Comparison of ENCODE assay signal across 27 mouse cellular contexts in the genomic region with DNA sequence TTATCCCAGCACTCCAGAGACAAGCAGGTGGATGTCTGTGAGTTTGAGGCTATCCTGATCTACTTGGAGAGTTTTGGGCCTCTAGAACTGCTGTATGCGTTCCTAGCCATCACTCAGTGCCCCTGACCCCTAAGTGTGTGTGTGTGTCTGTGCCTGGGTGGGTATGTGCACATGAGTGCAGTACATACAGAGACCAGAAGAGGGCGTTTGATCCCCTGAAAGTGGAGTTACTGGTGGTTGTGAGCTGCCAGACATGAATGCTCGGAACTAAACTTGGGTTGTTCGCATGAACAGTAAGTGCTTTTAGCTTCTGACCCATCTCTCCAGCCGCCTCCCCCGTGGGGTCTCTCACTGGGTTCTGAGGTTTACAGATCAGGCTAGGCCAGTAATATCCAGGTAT. TPM values are rescaled to one million over a fixed set of nuclear protein-coding genes. Genes with fewer than 3 reads are reported as not detected.
DNase-seq lines count a peak whose midpoint lies in the region; ATAC-seq and TF ChIP-seq lines count a peak whose summit lies in the region.
"Had no signal": no experiment of that assay in that cellular context is flagged by ENCODE, and none has a peak within 500 bp of the region (broad histone marks: within the 10 kb centered on the region; RNA-seq: fewer than 3 reads in every experiment).

No protein-coding gene starts in this region.

- no peak for DNase-seq in hindbrain, postnatal 0 days (ENCODE audit: low spot score)
- no peak for DNase-seq in hindbrain, embryonic 11.5 days (ENCODE audit: low spot score)
- DNase-seq in liver, embryonic 14.5 days (ENCODE audit: low read depth in 3 of 3, low spot score in 3 of 3): no peak
- DNase-seq in liver: no peak
- DNase-seq in thymus, postnatal 4 days: peak; percentile 11
- DNase-seq in thymus, adult 2 months: no peak
- DNase-seq in stomach, postnatal 0 days (ENCODE audit: low spot score): no peak
- no peak for DNase-seq in left cerebral cortex, postnatal 25 days (ENCODE audit: low spot score in 2 of 2)
- DNase-seq: adrenal gland, postnatal 14 days; cerebellum, adult 11-12 months; cerebellum, adult 9-10 months; cerebellum, postnatal 25 days; gastrocnemius, postnatal 10 days had no signal

- intact Hi-C loops in left cerebral cortex, postnatal 25 days (cut with DNase I): no loop called here

- H3K4me2 ChIP-seq in hindbrain, postnatal 0 days (ENCODE audit: low read depth, low read length): no peak overlapping the region
- no peak overlapping the region for H3K4me2 ChIP-seq in hindbrain, embryonic 11.5 days (replicated peaks; ENCODE audit: low read depth, low read length)
- no peak overlapping the region for H3K4me2 ChIP-seq in liver, embryonic 14.5 days (ENCODE audit: low read depth)
- no peak overlapping the region for H3K4me2 ChIP-seq in stomach, postnatal 0 days (replicated peaks; ENCODE audit: low read depth)
- H3K4me2 ChIP-seq: embryonic facial prominence, embryonic 12.5 days; forebrain, embryonic 15.5 days; heart, embryonic 12.5 days; hindbrain, embryonic 15.5 days had no signal

- WGBS in hindbrain, postnatal 0 days: 82% methylated on average over 6 of the region's 6 CpGs
- WGBS in hindbrain, embryonic 11.5 days: 79% methylated on average over 6 of the region's 6 CpGs
- WGBS in liver, embryonic 14.5 days (ENCODE audit: insufficient replicate concordance): 62% methylated on average over 6 of the region's 6 CpGs
- 94% methylated on average over 6 of the region's 6 CpGs for WGBS in thymus, adult 2 months
- 80% methylated on average over 6 of the region's 6 CpGs for WGBS in stomach, postnatal 0 days

- ATAC-seq in hindbrain, postnatal 0 days: no peak
- ATAC-seq in hindbrain, embryonic 11.5 days (ENCODE audit: low FRiP score): no peak
- no peak for ATAC-seq in liver, embryonic 14.5 days (ENCODE audit: insufficient read depth)
- ATAC-seq in stomach, postnatal 0 days (ENCODE audit: low FRiP score, low TSS enrichment): no peak
- ATAC-seq: activated CD4-positive, CD25-positive, alpha-beta regulatory T cell, adult 4 months; forebrain, embryonic 15.5 days had no signal

- no peaks in the 10 kb centered on the region for H3K36me3 ChIP-seq in hindbrain, postnatal 0 days (ENCODE audit: insufficient read depth, low read length)
- no peaks in the 10 kb centered on the region for H3K36me3 ChIP-seq in hindbrain, embryonic 11.5 days (ENCODE audit: control insufficient read depth, insufficient read depth, low read length)
- H3K36me3 ChIP-seq in liver, embryonic 14.5 days (replicated peaks; ENCODE audit: control insufficient read depth, insufficient read depth, low read depth): no peaks in the 10 kb centered on the region
- peaks cover 30% of the 10 kb centered on the region for H3K36me3 ChIP-seq in thymus, adult 2 months (ENCODE audit: control insufficient read depth, insufficient read depth, low read length)
- peaks cover 5% of the 10 kb centered on the region; the same call in 1 of the 2 replicates for H3K36me3 ChIP-seq in stomach, postnatal 0 days (ENCODE audit: control insufficient read depth, insufficient read depth, low read length)
- H3K36me3 ChIP-seq: embryonic facial prominence, embryonic 12.5 days; forebrain, embryonic 15.5 days; heart, embryonic 12.5 days; hindbrain, embryonic 10.5 days; hindbrain, embryonic 15.5 days had no signal

- no peaks in the 10 kb centered on the region for H3K27me3 ChIP-seq in hindbrain, postnatal 0 days (ENCODE audit: insufficient read depth, low read length)
- no peaks in the 10 kb centered on the region for H3K27me3 ChIP-seq in hindbrain, embryonic 11.5 days (ENCODE audit: control insufficient read depth, insufficient read depth, low read length)
- no peaks in the 10 kb centered on the region for H3K27me3 ChIP-seq in liver, embryonic 14.5 days (ENCODE audit: control insufficient read depth, insufficient read depth, low read length)
- no peaks in the 10 kb centered on the region for H3K27me3 ChIP-seq in thymus, adult 2 months (ENCODE audit: control insufficient read depth, insufficient read depth, low read length)
- H3K27me3 ChIP-seq in stomach, postnatal 0 days (ENCODE audit: control insufficient read depth, insufficient read depth, low read length): no peaks in the 10 kb centered on the region
- H3K27me3 ChIP-seq: hindbrain, embryonic 15.5 days had no signal

- 0 out of 2 replicates have a peak, but pooled peaks have one; percentile 9 for TF ChIP-seq CTCF in hindbrain, postnatal 0 days (IDR thresholded peaks at IDR 0.05; ENCODE audit: low read depth)
- peak; percentile 42 for TF ChIP-seq CTCF in liver, embryonic 14.5 days (IDR thresholded peaks at IDR 0.05; ENCODE audit: low read depth)
- TF ChIP-seq CTCF in thymus, adult 2 months (IDR thresholded peaks at IDR 0.05; ENCODE audit: borderline replicate concordance, control insufficient read depth, extremely low read depth, insufficient read depth, low read length, poor library complexity): no peak
- TF ChIP-seq CTCF in stomach, postnatal 0 days (IDR thresholded peaks at IDR 0.05; ENCODE audit: low read depth): peak; percentile 40

- no peak for TF ChIP-seq POLR2A in thymus, adult 2 months (IDR thresholded peaks at IDR 0.05; ENCODE audit: control insufficient read depth, extremely low read depth, insufficient read depth, low read length, poor library complexity)

- no peaks in the 10 kb centered on the region for H3K4me1 ChIP-seq in hindbrain, postnatal 0 days (ENCODE audit: insufficient read depth, low read length)
- H3K4me1 ChIP-seq in hindbrain, embryonic 11.5 days (replicated peaks; ENCODE audit: control insufficient read depth, insufficient read depth, low read length): no peaks in the 10 kb centered on the region
- H3K4me1 ChIP-seq in liver, embryonic 14.5 days (replicated peaks; ENCODE audit: control insufficient read depth in 2 of 2, insufficient read depth in 2 of 2, low read length in 1 of 2): no peaks in the 10 kb centered on the region
- peaks cover 10% of the 10 kb centered on the region for H3K4me1 ChIP-seq in thymus, adult 2 months (replicated peaks; ENCODE audit: control insufficient read depth, insufficient read depth, low read length)
- no peaks in the 10 kb centered on the region for H3K4me1 ChIP-seq in stomach, postnatal 0 days (replicated peaks; ENCODE audit: control insufficient read depth, insufficient read depth)
- H3K4me1 ChIP-seq: embryonic facial prominence, embryonic 12.5 days; forebrain, embryonic 15.5 days; heart, embryonic 12.5 days; hindbrain, embryonic 15.5 days had no signal

- no peak overlapping the region for H3K27ac ChIP-seq in hindbrain, postnatal 0 days
- no peak overlapping the region for H3K27ac ChIP-seq in hindbrain, embryonic 11.5 days (ENCODE audit: low read depth, low read length)
- H3K27ac ChIP-seq in liver, embryonic 14.5 days: no peak overlapping the region
- H3K27ac ChIP-seq in thymus, adult 2 months (ENCODE audit: control insufficient read depth, insufficient read depth, low read length): no peak overlapping the region
- H3K27ac ChIP-seq in stomach, postnatal 0 days (replicated peaks): no peak overlapping the region
- H3K27ac ChIP-seq: embryonic facial prominence, embryonic 12.5 days; forebrain, embryonic 15.5 days; hindbrain, embryonic 10.5 days; hindbrain, embryonic 15.5 days had no signal

- no peaks in the 10 kb centered on the region for H3K9me3 ChIP-seq in hindbrain, postnatal 0 days (ENCODE audit: low read length)
- no peaks in the 10 kb centered on the region for H3K9me3 ChIP-seq in hindbrain, embryonic 11.5 days (ENCODE audit: control insufficient read depth, low read length)
- H3K9me3 ChIP-seq in liver, embryonic 14.5 days (ENCODE audit: control insufficient read depth, low read length): no peaks in the 10 kb centered on the region; the same call in 1 of the 2 replicates
- no peaks in the 10 kb centered on the region for H3K9me3 ChIP-seq in stomach, postnatal 0 days (ENCODE audit: control insufficient read depth, low read length)
- H3K9me3 ChIP-seq: embryonic facial prominence, embryonic 12.5 days; forebrain, embryonic 15.5 days; hindbrain, embryonic 15.5 days had no signal

- no peak overlapping the region for H3K4me3 ChIP-seq in hindbrain, postnatal 0 days (ENCODE audit: low read length)
- no peak overlapping the region for H3K4me3 ChIP-seq in hindbrain, embryonic 11.5 days (ENCODE audit: low read depth, low read length)
- no peak overlapping the region for H3K4me3 ChIP-seq in liver, embryonic 14.5 days (ENCODE audit: insufficient read depth in 1 of 2, low read depth in 2 of 2, low read length in 2 of 2)
- H3K4me3 ChIP-seq in thymus, adult 2 months (ENCODE audit: control insufficient read depth, insufficient read depth, low read length): no peak overlapping the region
- H3K4me3 ChIP-seq in stomach, postnatal 0 days (ENCODE audit: low read depth, low read length): no peak overlapping the region
- H3K4me3 ChIP-seq: embryonic facial prominence, embryonic 12.5 days; forebrain, embryonic 15.5 days; heart, embryonic 12.5 days; hindbrain, embryonic 10.5 days; hindbrain, embryonic 15.5 days had no signal

- no peak for TF ChIP-seq EP300 in liver, embryonic 14.5 days (IDR thresholded peaks at IDR 0.05; ENCODE audit: low read depth)
- TF ChIP-seq EP300 in stomach, postnatal 0 days (optimal IDR thresholded peaks at IDR 0.05): no peak

- no peak overlapping the region for H3K9ac ChIP-seq in hindbrain, postnatal 0 days (replicated peaks; ENCODE audit: low read length)
- no peak overlapping the region for H3K9ac ChIP-seq in hindbrain, embryonic 11.5 days (ENCODE audit: low read depth, low read length)
- H3K9ac ChIP-seq in liver, embryonic 14.5 days (replicated peaks): no peak overlapping the region
- H3K9ac ChIP-seq in stomach, postnatal 0 days (ENCODE audit: low read length): no peak overlapping the region
- H3K9ac ChIP-seq: embryonic facial prominence, embryonic 12.5 days; forebrain, embryonic 15.5 days; heart, embryonic 12.5 days; hindbrain, embryonic 15.5 days had no signal

RNA-seq across cellular contexts. Expression of gene Phldb3, which starts 12.4 kb away (rescaled TPM):
- total RNA-seq in hindbrain, postnatal 0 days (2014; rRNA removed): 0.11 and 0.73 TPM in 2 replicates
- not detected in 2 replicates for polyA plus RNA-seq in hindbrain, postnatal 0 days (2015; fragmentation: Nextera tagmentation; extraction: Ambion mirVana)
- polyA plus RNA-seq in hindbrain, embryonic 11.5 days (2014; fragmentation: Nextera tagmentation; extraction: Ambion mirVana): 0.09 TPM in 1 of 2 replicates, not detected in the other
- 0.38 and 0.59 TPM in 2 replicates for polyA plus RNA-seq in liver, embryonic 14.5 days (2012; rRNA removed)
- polyA plus RNA-seq in liver, embryonic 14.5 days (2014; fragmentation: Nextera tagmentation; extraction: Ambion mirVana): 0.06 and 0.15 TPM in 2 replicates
- 10.7 and 11.5 TPM in 2 replicates for polyA plus RNA-seq in thymus, adult 2 months (2012; rRNA removed)
- polyA plus RNA-seq in stomach, postnatal 0 days (2015; fragmentation: Nextera tagmentation; extraction: Ambion mirVana): 1.2 TPM in 2 replicates
- under 1 TPM; 0.16 to 0.27 TPM for total RNA-seq in left cerebral cortex, postnatal 25 days (2021)
- polyA plus RNA-seq: forebrain, embryonic 11.5 days; forebrain, embryonic 15.5 days; heart, embryonic 12.5 days; hindbrain, embryonic 10.5 days; hindbrain, embryonic 15.5 days had no signal

RNA-seq across cellular contexts. Expression of gene Lypd3, which starts 13.4 kb away (rescaled TPM):
- 1.3 and 1.4 TPM in 2 replicates for total RNA-seq in hindbrain, postnatal 0 days (2014; rRNA removed)
- polyA plus RNA-seq in hindbrain, postnatal 0 days (2015; fragmentation: Nextera tagmentation; extraction: Ambion mirVana): 1.2 and 1.3 TPM in 2 replicates
- 0.73 and 1.6 TPM in 2 replicates for polyA plus RNA-seq in hindbrain, embryonic 11.5 days (2014; fragmentation: Nextera tagmentation; extraction: Ambion mirVana)
- polyA plus RNA-seq in liver, embryonic 14.5 days (2012; rRNA removed): 0.03 TPM in 1 of 2 replicates, not detected in the other
- polyA plus RNA-seq in liver, embryonic 14.5 days (2014; fragmentation: Nextera tagmentation; extraction: Ambion mirVana): not detected in 2 replicates
- 4.2 and 4.7 TPM in 2 replicates for polyA plus RNA-seq in thymus, adult 2 months (2012; rRNA removed)
- polyA plus RNA-seq in stomach, postnatal 0 days (2015; fragmentation: Nextera tagmentation; extraction: Ambion mirVana): 277 and 306 TPM in 2 replicates
- under 1 TPM; 0.73 to 0.92 TPM for total RNA-seq in left cerebral cortex, postnatal 25 days (2021)
- total RNA-seq: gastrocnemius, postnatal 10 days; heart, adult 8-10 months; heart, postnatal 25 days had no signal
- polyA plus RNA-seq: activated CD4-positive, CD25-positive, alpha-beta regulatory T cell, adult 4 months; C2C12; cortical plate, adult 2 months had no signal

RNA-seq across cellular contexts. Expression of gene Zfp575, which starts 35.5 kb away (rescaled TPM):
- total RNA-seq in hindbrain, postnatal 0 days (2014; rRNA removed): 1.0 and 1.2 TPM in 2 replicates
- polyA plus RNA-seq in hindbrain, postnatal 0 days (2015; fragmentation: Nextera tagmentation; extraction: Ambion mirVana): 20.3 and 21.0 TPM in 2 replicates
- polyA plus RNA-seq in hindbrain, embryonic 11.5 days (2014; fragmentation: Nextera tagmentation; extraction: Ambion mirVana): 0.93 and 1.2 TPM in 2 replicates
- 0.09 and 0.11 TPM in 2 replicates for polyA plus RNA-seq in liver, embryonic 14.5 days (2012; rRNA removed)
- polyA plus RNA-seq in liver, embryonic 14.5 days (2014; fragmentation: Nextera tagmentation; extraction: Ambion mirVana): 0.04 TPM in 1 of 2 replicates, not detected in the other
- polyA plus RNA-seq in thymus, adult 2 months (2012; rRNA removed): 0.24 and 0.98 TPM in 2 replicates
- 3.6 and 4.0 TPM in 2 replicates for polyA plus RNA-seq in stomach, postnatal 0 days (2015; fragmentation: Nextera tagmentation; extraction: Ambion mirVana)
- 1 to 10 TPM; 6.7 TPM for total RNA-seq in left cerebral cortex, postnatal 25 days (2021)

RNA-seq across cellular contexts. Expression of gene Ethe1, which starts 35.6 kb away (rescaled TPM):
- 36.3 and 43.8 TPM in 2 replicates for total RNA-seq in hindbrain, postnatal 0 days (2014; rRNA removed)
- polyA plus RNA-seq in hindbrain, postnatal 0 days (2015; fragmentation: Nextera tagmentation; extraction: Ambion mirVana): 24.4 and 25.3 TPM in 2 replicates
- 19.8 and 20.6 TPM in 2 replicates for polyA plus RNA-seq in hindbrain, embryonic 11.5 days (2014; fragmentation: Nextera tagmentation; extraction: Ambion mirVana)
- polyA plus RNA-seq in liver, embryonic 14.5 days (2012; rRNA removed): 14.8 and 16.5 TPM in 2 replicates
- 24.8 and 27.3 TPM in 2 replicates for polyA plus RNA-seq in liver, embryonic 14.5 days (2014; fragmentation: Nextera tagmentation; extraction: Ambion mirVana)
- polyA plus RNA-seq in thymus, adult 2 months (2012; rRNA removed): 43.3 and 45.9 TPM in 2 replicates
- 120 and 128 TPM in 2 replicates for polyA plus RNA-seq in stomach, postnatal 0 days (2015; fragmentation: Nextera tagmentation; extraction: Ambion mirVana)
- 10 to 100 TPM; 11.1 to 13.2 TPM for total RNA-seq in left cerebral cortex, postnatal 25 days (2021)

RNA-seq across cellular contexts. Expression of gene Tex101, which starts 53.5 kb away (rescaled TPM):
- not detected in 2 replicates for total RNA-seq in hindbrain, postnatal 0 days (2014; rRNA removed)
- polyA plus RNA-seq in hindbrain, postnatal 0 days (2015; fragmentation: Nextera tagmentation; extraction: Ambion mirVana): not detected in 2 replicates
- polyA plus RNA-seq in hindbrain, embryonic 11.5 days (2014; fragmentation: Nextera tagmentation; extraction: Ambion mirVana): not detected in 2 replicates
- polyA plus RNA-seq in liver, embryonic 14.5 days (2012; rRNA removed): not detected in 2 replicates
- not detected in 2 replicates for polyA plus RNA-seq in liver, embryonic 14.5 days (2014; fragmentation: Nextera tagmentation; extraction: Ambion mirVana)
- 0.38 TPM in 1 of 2 replicates, not detected in the other for polyA plus RNA-seq in thymus, adult 2 months (2012; rRNA removed)
- 0.15 TPM in 1 of 2 replicates, not detected in the other for polyA plus RNA-seq in stomach, postnatal 0 days (2015; fragmentation: Nextera tagmentation; extraction: Ambion mirVana)
- not detected for total RNA-seq in left cerebral cortex, postnatal 25 days (2021)
- total RNA-seq: adrenal gland, adult 18-20 months; adrenal gland, postnatal 14 days; gastrocnemius, postnatal 10 days; heart, adult 8-10 months; heart, postnatal 25 days had no signal
- polyA plus RNA-seq: activated CD4-positive, CD25-positive, alpha-beta regulatory T cell, adult 4 months; C2C12; cortical plate, adult 2 months; embryonic facial prominence, embryonic 12.5 days; forebrain, embryonic 11.5 days; forebrain, embryonic 15.5 days; gonadal fat pad, adult 2 months; heart, embryonic 12.5 days; heart, embryonic 16.5 days; hindbrain, embryonic 10.5 days; hindbrain, embryonic 15.5 days had no signal

Comparison
In these comparisons a context has a peak if more than half of its experiments do, and no peak if none do; other contexts are left out.
1. RNA of gene Lypd3, which starts 13.4 kb away (polyA plus RNA-seq): 277 to 306 TPM in stomach, postnatal 0 days; 4.2 to 4.7 TPM in thymus, adult 2 months, 0.73 to 1.6 TPM in hindbrain, embryonic 11.5 days, 1.2 to 1.3 TPM in hindbrain, postnatal 0 days and 0.03 TPM in liver, embryonic 14.5 days; every median in the first group is over 10 times any median in the second.